Mouse (Mus musculus) lung, postnatal 0 days (tissue): ENCODE measurements around the gene Gm3625.

Source experiments
- CTCF ChIP-seq: IDR thresholded peaks from 2 replicates; pipeline ENCODE4 v1.5.1; 2016; ENCODE audit warnings: antibody characterized with exemption, mild to moderate bottlenecking
- EP300 ChIP-seq: IDR thresholded peaks from 2 replicates; pipeline ENCODE4 v1.6.1; 2016; ENCODE audit warnings: antibody characterized with exemption, mild to moderate bottlenecking, control low read depth

DNA sequence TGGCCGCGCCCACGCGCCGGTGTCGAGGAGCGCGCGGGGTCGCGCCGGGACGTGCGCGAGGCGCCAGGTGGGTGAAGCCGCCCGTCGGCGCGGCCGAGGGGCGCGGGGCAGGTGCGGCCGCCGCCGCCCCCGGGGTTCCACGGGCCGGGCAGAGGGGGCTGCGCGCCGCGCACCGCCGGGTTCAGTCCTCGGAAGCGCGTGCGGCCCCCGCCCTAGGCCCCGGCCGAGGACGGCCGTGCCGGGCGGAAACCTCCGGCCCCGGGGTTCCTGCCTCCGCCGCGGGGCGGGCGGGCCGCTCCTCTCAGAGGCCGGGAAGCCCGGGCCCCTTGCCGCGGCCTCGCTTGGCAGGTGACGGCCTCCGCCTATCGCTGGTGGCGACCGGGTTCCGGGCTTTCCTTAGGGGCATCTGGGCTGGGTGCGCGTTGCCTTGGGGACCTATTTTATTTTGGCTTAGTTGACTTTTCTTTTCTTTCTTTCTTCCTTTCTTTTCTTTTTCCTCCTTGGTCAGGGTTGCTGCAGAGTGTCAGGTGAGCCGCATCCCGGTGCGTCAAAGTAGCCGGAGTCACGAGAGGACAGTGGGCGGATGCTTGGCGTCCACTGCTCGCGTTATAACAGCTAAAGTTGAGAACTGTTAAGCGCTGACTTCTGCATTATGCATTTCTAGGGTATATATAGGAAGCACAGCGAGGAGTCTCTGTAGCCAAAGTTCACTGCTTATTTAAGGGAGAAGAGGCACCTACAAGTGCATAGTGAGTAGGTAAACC, 621 bp upstream of the Gm3625 start:
- no peak for TF ChIP-seq EP300
- no peak for TF ChIP-seq CTCF
